Mouse (Mus musculus) CH12.LX (cell line): ENCODE measurements around the gene Hunk. TPM values are rescaled to one million over a fixed set of nuclear protein-coding genes. Genes with fewer than 3 reads are reported as not detected.

Experiments used
- DNase-seq: peaks from one replicate; pipeline ENCODE4 v3.0.0-alpha.2; 2013; ENCODE audit errors: extremely low read depth
- H3K27ac ChIP-seq: 2 replicates; pipeline ENCODE4 v1.5.1; 2012; ENCODE audit warnings: low read depth, mild to moderate bottlenecking, control low read depth, moderate library complexity; ENCODE audit not compliant: insufficient read depth
- H3K27me3 ChIP-seq: replicated peaks from 2 replicates; pipeline ENCODE3; 2012; ENCODE audit warnings: inconsistent platforms
- H3K36me3 ChIP-seq, 2 experiments: replicated peaks in 1 of 2; 2 replicates each; pipeline versions ENCODE3 to v1.6.1; 2012; ENCODE audit warnings: inconsistent platforms in 1 of 2, low read length in 1 of 2, mild to moderate bottlenecking in 1 of 2, mixed read lengths in 1 of 2, moderate library complexity in 1 of 2; ENCODE audit not compliant: control insufficient read depth in 1 of 2, insufficient read depth in 1 of 2
- H3K4me1 ChIP-seq, 2 experiments: 2 replicates each; pipeline ENCODE4 v1.6.1; 2012; ENCODE audit warnings: inconsistent platforms in 1 of 2, moderate library complexity in 1 of 2; ENCODE audit not compliant: insufficient read depth in 2 of 2, control insufficient read depth in 1 of 2
- H3K4me2 ChIP-seq: 2 replicates; pipeline ENCODE4 v1.6.1; 2012; ENCODE audit warnings: low read depth, mild to moderate bottlenecking, control low read depth; ENCODE audit not compliant: poor library complexity, insufficient read depth, severe bottlenecking
- H3K4me3 ChIP-seq, 3 experiments: fragments of 150-350 bp in 1 of 3; sonication (generic) in 1 of 3; replicated peaks in 1 of 3; 2 replicates each; pipeline versions ENCODE3 to v1.5.1; 2011 to 2012; ENCODE audit warnings: low read depth in 2 of 3, low read length in 2 of 3, mild to moderate bottlenecking in 2 of 3, moderate library complexity in 2 of 3, control low read depth in 1 of 3, improper control_type of control experiment in 1 of 3, inconsistent platforms in 1 of 3, mixed read lengths in 1 of 3; ENCODE audit not compliant: poor library complexity in 1 of 3
- H3K79me2 ChIP-seq: replicated peaks from 2 replicates; pipeline ENCODE4 v1.6.1; 2012; ENCODE audit warnings: mild to moderate bottlenecking, moderate library complexity; ENCODE audit not compliant: control insufficient read depth, poor library complexity, insufficient read depth, severe bottlenecking; ENCODE audit errors: extremely low read depth
- H3K9ac ChIP-seq: 2 replicates; pipeline ENCODE4 v1.6.1; 2012; ENCODE audit warnings: low read depth, mild to moderate bottlenecking, control low read depth, moderate library complexity; ENCODE audit not compliant: insufficient read depth
- H3K9me3 ChIP-seq: replicated peaks from 2 replicates; pipeline ENCODE3; 2012; ENCODE audit warnings: low read length, inconsistent platforms, mixed read lengths
- CHD1 ChIP-seq: IDR thresholded peaks from 2 replicates; pipeline ENCODE4 v1.6.1; 2012; ENCODE audit warnings: low read depth, low read length, improper control_type of control experiment, inconsistent platforms
- CHD2 ChIP-seq: IDR thresholded peaks from 2 replicates; pipeline ENCODE4 v1.6.1; 2011; ENCODE audit warnings: low read length, improper control_type of control experiment
- CTCF ChIP-seq, 2 experiments: IDR thresholded peaks in 1 of 2; conservative IDR thresholded peaks in 1 of 2; 2 replicates each; pipeline ENCODE4 v1.5.1; 2011 to 2012; ENCODE audit warnings: low read depth in 2 of 2, low read length in 2 of 2, improper control_type of control experiment in 1 of 2, inconsistent platforms in 1 of 2, mild to moderate bottlenecking in 1 of 2, moderate library complexity in 1 of 2
- E2F4 ChIP-seq: IDR thresholded peaks from 2 replicates; pipeline ENCODE4 v1.6.1; 2011; ENCODE audit warnings: low read depth, low read length, improper control_type of control experiment; ENCODE audit not compliant: insufficient replicate concordance
- ELF1 ChIP-seq: IDR thresholded peaks from 2 replicates; pipeline ENCODE4 v1.6.1; 2014; ENCODE audit warnings: low read depth, mild to moderate bottlenecking, inconsistent platforms, low read length, improper control_type of control experiment
- EP300 ChIP-seq: IDR thresholded peaks from 2 replicates; pipeline ENCODE4 v1.6.1; 2011; ENCODE audit warnings: low read length, improper control_type of control experiment
- GABPA ChIP-seq: IDR thresholded peaks from 2 replicates; pipeline ENCODE4 v1.6.1; 2012; ENCODE audit warnings: low read depth, low read length, improper control_type of control experiment, inconsistent platforms; ENCODE audit not compliant: insufficient replicate concordance
- HCFC1 ChIP-seq: IDR thresholded peaks from 2 replicates; pipeline ENCODE4 v1.6.1; 2012; ENCODE audit warnings: low read depth, mild to moderate bottlenecking, inconsistent platforms, low read length, improper control_type of control experiment
- JUN ChIP-seq: IDR thresholded peaks from 2 replicates; pipeline ENCODE4 v1.6.1; 2011; ENCODE audit warnings: low read depth, mild to moderate bottlenecking, low read length, improper control_type of control experiment, moderate library complexity; ENCODE audit not compliant: insufficient read depth
- KAT2A ChIP-seq: IDR thresholded peaks from 2 replicates; pipeline ENCODE4 v1.6.1; 2012; ENCODE audit warnings: low read length, improper control_type of control experiment, inconsistent platforms; ENCODE audit not compliant: insufficient replicate concordance
- MAFK ChIP-seq: IDR thresholded peaks from 2 replicates; pipeline ENCODE4 v1.6.1; 2011; ENCODE audit warnings: low read length, improper control_type of control experiment; ENCODE audit not compliant: insufficient replicate concordance
- MAX ChIP-seq: IDR thresholded peaks from 2 replicates; pipeline ENCODE4 v1.6.1; 2011; ENCODE audit warnings: low read length, improper control_type of control experiment
- MAZ ChIP-seq: IDR thresholded peaks from 2 replicates; pipeline ENCODE4 v1.6.1; 2012; ENCODE audit warnings: low read depth, mild to moderate bottlenecking, inconsistent platforms, low read length, improper control_type of control experiment, moderate library complexity
- NELFE ChIP-seq: IDR thresholded peaks from 2 replicates; pipeline ENCODE4 v1.6.1; 2011; ENCODE audit warnings: low read depth, low read length, improper control_type of control experiment
- NRF1 ChIP-seq: IDR thresholded peaks from 2 replicates; pipeline ENCODE4 v1.6.1; 2014; ENCODE audit warnings: low read depth, mild to moderate bottlenecking, inconsistent platforms, low read length, improper control_type of control experiment, moderate library complexity
- POLR2A ChIP-seq: IDR thresholded peaks from 2 replicates; pipeline ENCODE4 v1.6.1; 2011; ENCODE audit warnings: low read depth, mild to moderate bottlenecking, improper control_type of control experiment, low read length
- POLR2AphosphoS2 ChIP-seq: IDR thresholded peaks from 2 replicates; pipeline ENCODE4 v1.6.1; 2011; ENCODE audit warnings: low read depth, low read length, improper control_type of control experiment
- RCOR1 ChIP-seq: conservative IDR thresholded peaks from 2 replicates; pipeline ENCODE4 v1.6.1; 2012; ENCODE audit warnings: low read depth, mild to moderate bottlenecking, inconsistent platforms, low read length, improper control_type of control experiment
- TCF12 ChIP-seq: IDR thresholded peaks from 2 replicates; pipeline ENCODE4 v1.6.1; 2014; ENCODE audit warnings: low read depth, mild to moderate bottlenecking, inconsistent platforms, low read length, improper control_type of control experiment
- USF1 ChIP-seq: IDR thresholded peaks from 2 replicates; pipeline ENCODE4 v1.6.1; 2014; ENCODE audit warnings: low read depth, mild to moderate bottlenecking, inconsistent platforms, low read length, improper control_type of control experiment
- USF2 ChIP-seq: conservative IDR thresholded peaks from 2 replicates; pipeline ENCODE4 v1.6.1; 2011; ENCODE audit warnings: low read depth, low read length, improper control_type of control experiment
- ZC3H11A ChIP-seq: IDR thresholded peaks from 2 replicates; pipeline ENCODE4 v1.6.1; 2012; ENCODE audit warnings: low read depth, mild to moderate bottlenecking, inconsistent platforms, low read length, improper control_type of control experiment
- ZKSCAN1 ChIP-seq: IDR thresholded peaks from 2 replicates; pipeline ENCODE4 v1.6.1; 2012; ENCODE audit warnings: low read depth, inconsistent platforms, low read length, improper control_type of control experiment, borderline replicate concordance
- ZNF384 ChIP-seq: IDR thresholded peaks from 2 replicates; pipeline ENCODE4 v1.6.1; 2012; ENCODE audit warnings: low read depth, low read length, improper control_type of control experiment, inconsistent platforms
- dilution Hi-C: fragments of 300-500 bp; cut with MboI; formaldehyde crosslinking; loops from 2 replicates; pipeline ENCODE4 v1.14.3; 2020; ENCODE audit warnings: low sequenced_read_pairs; ENCODE audit not compliant: extremely low pct_unique_long_range_greater_than_20kb, extremely low pct_ligation_motif_present
- in situ Hi-C: fragments of 300-500 bp; cut with MboI; formaldehyde crosslinking; loops from 3 replicates; pipeline ENCODE4 v1.14.3; 2019; ENCODE audit warnings: low sequenced_read_pairs, low pct_ligation_motif_present, low pct_unique_long_range_greater_than_20kb, mixed read lengths
- polyA plus RNA-seq: library from polyadenylated mRNA; unstranded; fragments of >175 nt; gene quantifications from 2 replicates; pipeline ENCODE4 v1.2.1, GENCODE M21; 2012; ENCODE audit warnings: low read depth; ENCODE audit not compliant: insufficient read length
- total RNA-seq, 2 experiments: library from RNA; depleted of rRNA; stranded (reverse); fragments of 300-350 nt in 1 of 2; fragments of >200 nt in 1 of 2; gene quantifications; 2 replicates each; pipeline ENCODE4 v1.2.3; 2012 to 2014

Gene Hunk
- total and polyA plus RNA-seq, 3 experiments, result not detected

GRCm38 (mm10) chr16:90424391-90424790 lies 38.6 kb downstream of the Hunk start:
- peaks cover 49% of the 10 kb centered on the region for H3K27me3 ChIP-seq
- no peak overlapping the region for H3K4me3 ChIP-seq
- no peak overlapping the region for H3K27ac ChIP-seq
- H3K79me2 ChIP-seq, result no peaks in the 10 kb centered on the region
- in situ Hi-C loops, result no loop called here
- peaks cover 52% of the 10 kb centered on the region for H3K9me3 ChIP-seq
- no peaks in the 10 kb centered on the region for H3K36me3 ChIP-seq
- DNase-seq, result no peak
- H3K4me2 ChIP-seq, result no peak overlapping the region
- dilution Hi-C loops, result no loop called here
- no peak for TF ChIP-seq RCOR1
- TF ChIP-seq E2F4, result no peak
- TF ChIP-seq CHD1, result no peak
- TF ChIP-seq USF1, result no peak
- no peak for TF ChIP-seq TCF12
- TF ChIP-seq EP300, result no peak
- TF ChIP-seq CHD2, result no peak
- no peak for TF ChIP-seq POLR2A
- TF ChIP-seq MAZ, result no peak
- no peak for TF ChIP-seq NRF1
- TF ChIP-seq ZNF384, result no peak
- H3K9ac ChIP-seq, result no peak overlapping the region
- H3K4me1 ChIP-seq, result no peaks in the 10 kb centered on the region

GRCm38 (mm10) chr16:90426234-90426633 lies 40.4 kb downstream of the Hunk start:
- no peak for DNase-seq

GRCm38 (mm10) chr16:90427838-90428630 lies 42.2 kb downstream of the Hunk start:
- no peaks in the 10 kb centered on the region for H3K79me2 ChIP-seq
- H3K27ac ChIP-seq, result no peak overlapping the region
- H3K27me3 ChIP-seq, result peaks cover 40% of the 10 kb centered on the region
- no peaks in the 10 kb centered on the region for H3K36me3 ChIP-seq
- H3K9ac ChIP-seq, result no peak overlapping the region
- peaks cover 57% of the 10 kb centered on the region for H3K9me3 ChIP-seq
- in situ Hi-C loops (no loop called here), dilution Hi-C loops (no loop called here)
- DNase-seq, result no peak
- H3K4me1 ChIP-seq, result no peaks in the 10 kb centered on the region
- H3K4me2 ChIP-seq, result no peak overlapping the region
- H3K4me3 ChIP-seq, result no peak overlapping the region
- no peak for TF ChIP-seq NELFE
- no peak for TF ChIP-seq POLR2AphosphoS2
- TF ChIP-seq HCFC1, result no peak
- no peak for TF ChIP-seq ELF1
- no peak for TF ChIP-seq CHD1
- no peak for TF ChIP-seq MAX
- TF ChIP-seq E2F4, result no peak
- TF ChIP-seq USF2, result no peak
- TF ChIP-seq POLR2A, result no peak
- no peak for TF ChIP-seq KAT2A
- no peak for TF ChIP-seq CTCF (conservative IDR thresholded peaks at IDR 0.05 in 1 of 2, IDR thresholded peaks at IDR 0.05 in 1 of 2; ENCODE audit: low read depth in 2 of 2, low read length in 2 of 2)
- no peak for TF ChIP-seq MAFK
- no peak for TF ChIP-seq RCOR1
- no peak for TF ChIP-seq ZKSCAN1
- TF ChIP-seq JUN, result no peak
- TF ChIP-seq GABPA, result no peak

More at GRCm38 (mm10) chr16:90426234-90426633, 40.4 kb downstream of the Hunk start:
- TF ChIP-seq MAZ, result no peak
- no peak for TF ChIP-seq USF2
- no peak for TF ChIP-seq MAFK
- TF ChIP-seq ZC3H11A, result no peak
- no peak for TF ChIP-seq NRF1
- TF ChIP-seq NELFE, result no peak
- in situ Hi-C loops, result no loop called here
- peaks cover 53% of the 10 kb centered on the region for H3K9me3 ChIP-seq
- H3K4me1 ChIP-seq, result no peaks in the 10 kb centered on the region
- H3K4me3 ChIP-seq, result no peak overlapping the region
- peaks cover 49% of the 10 kb centered on the region for H3K27me3 ChIP-seq
- H3K27ac ChIP-seq, result no peak overlapping the region
- no peak overlapping the region for H3K9ac ChIP-seq
- H3K4me2 ChIP-seq, result no peak overlapping the region
- no peaks in the 10 kb centered on the region for H3K79me2 ChIP-seq
- dilution Hi-C loops, result no loop called here
- no peaks in the 10 kb centered on the region for H3K36me3 ChIP-seq
